Mouse (Mus musculus): ENCODE results near the gene Mtch1. TPM values are rescaled to one million over a fixed set of nuclear protein-coding genes. Genes with fewer than 3 reads are reported as not detected.
"Not testable (repeated sequence)": the region's sequence is repeated elsewhere in the genome, so short reads cannot be mapped to it uniquely, and the experiment has no call there.

The Mtch1 gene
- polyA plus RNA-seq, 1 experiment from 2014 or later = 276 TPM

DNA sequence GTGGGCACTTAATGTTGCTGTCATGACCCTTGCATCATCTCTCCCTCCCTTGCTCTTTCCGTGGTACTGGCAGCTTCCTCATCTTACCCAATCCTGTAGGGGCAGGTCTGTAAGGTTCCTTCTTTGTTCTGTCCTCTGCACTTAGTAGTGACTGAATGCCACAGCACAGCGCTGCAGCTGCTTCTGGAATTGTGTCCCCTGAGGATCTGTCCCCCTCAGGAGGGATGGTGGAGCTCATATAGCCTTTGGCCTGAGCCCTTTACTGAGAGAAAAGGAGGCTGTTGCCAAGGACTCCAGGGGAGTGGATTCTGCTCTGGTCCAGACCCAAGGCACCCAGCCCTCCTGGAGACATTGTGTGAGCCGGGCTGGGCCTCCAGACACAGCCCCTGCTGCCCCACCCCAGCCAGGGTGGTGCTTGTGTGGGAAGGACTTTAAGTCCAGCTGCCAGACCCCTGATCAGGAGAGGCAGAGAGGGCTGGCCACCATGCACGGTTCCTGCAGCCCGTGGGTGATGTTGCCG is 28.9 kb downstream of the Mtch1 start:
- H3K4me1 ChIP-seq = peaks cover 32% of the 10 kb centered on the region

GRCm38 (mm10) chr17:29317380-29317779 is 30.4 kb downstream of the Mtch1 start, which contains the start of gene Pi16:
Pi16 (plus strand) TSS chr17:29317680.
- peak within 1 kb of the TSS; percentile 74 for H3K27ac ChIP-seq (replicated peaks)
- not testable (repeated sequence) for H3K9ac ChIP-seq, H3K4me3 ChIP-seq

More for the DNA sequence above, 28.9 kb downstream of the Mtch1 start:
- no peaks in the 10 kb centered on the region for H3K9me3 ChIP-seq
- no peaks in the 10 kb centered on the region for H3K36me3 ChIP-seq
- 43% methylated on average over 6 of the region's 6 CpGs for WGBS
- no peak overlapping the region for H3K27ac ChIP-seq (replicated peaks)
- ATAC-seq (ENCODE audit: extremely low read depth, insufficient number of reproducible peaks, low FRiP score, low TSS enrichment) = no peak
- peaks cover 48% of the 10 kb centered on the region for H3K27me3 ChIP-seq (replicated peaks)
- no peak overlapping the region for H3K4me3 ChIP-seq
- H3K9ac ChIP-seq = no peak overlapping the region
- H3K4me2 ChIP-seq = no peak overlapping the region

GRCm38 (mm10) chr17:29316891-29317290 is 30.8 kb downstream of the Mtch1 start:
- Histone ChIP-seq H3K27ac (replicated peaks) (peak overlapping the region; percentile 74), H3K4me1 (peaks cover 19% of the 10 kb centered on the region), H3K4me3 (no peak overlapping the region), H3K36me3 (no peaks in the 10 kb centered on the region), H3K27me3 (replicated peaks) (peaks cover 33% of the 10 kb centered on the region), H3K9ac (no peak overlapping the region), H3K4me2 (no peak overlapping the region), H3K9me3 (peaks cover 5% of the 10 kb centered on the region; the same call in 1 of the 2 replicates)
- WGBS = 61% methylated on average over 3 of the region's 3 CpGs
- no peak for ATAC-seq (ENCODE audit: extremely low read depth, insufficient number of reproducible peaks, low FRiP score, low TSS enrichment)

More at GRCm38 (mm10) chr17:29317380-29317779, 30.4 kb downstream of the Mtch1 start, which contains the start of gene Pi16:
- H3K36me3 ChIP-seq; H3K4me2 ChIP-seq; H3K9me3 ChIP-seq; ATAC-seq (ENCODE audit: extremely low read depth, insufficient number of reproducible peaks, low FRiP score, low TSS enrichment): not testable (repeated sequence)
- peaks cover 24% of the 10 kb centered on the region for H3K4me1 ChIP-seq
- peaks cover 38% of the 10 kb centered on the region for H3K27me3 ChIP-seq (replicated peaks)
- 76% methylated on average over 3 of the region's 3 CpGs for WGBS

DNA sequence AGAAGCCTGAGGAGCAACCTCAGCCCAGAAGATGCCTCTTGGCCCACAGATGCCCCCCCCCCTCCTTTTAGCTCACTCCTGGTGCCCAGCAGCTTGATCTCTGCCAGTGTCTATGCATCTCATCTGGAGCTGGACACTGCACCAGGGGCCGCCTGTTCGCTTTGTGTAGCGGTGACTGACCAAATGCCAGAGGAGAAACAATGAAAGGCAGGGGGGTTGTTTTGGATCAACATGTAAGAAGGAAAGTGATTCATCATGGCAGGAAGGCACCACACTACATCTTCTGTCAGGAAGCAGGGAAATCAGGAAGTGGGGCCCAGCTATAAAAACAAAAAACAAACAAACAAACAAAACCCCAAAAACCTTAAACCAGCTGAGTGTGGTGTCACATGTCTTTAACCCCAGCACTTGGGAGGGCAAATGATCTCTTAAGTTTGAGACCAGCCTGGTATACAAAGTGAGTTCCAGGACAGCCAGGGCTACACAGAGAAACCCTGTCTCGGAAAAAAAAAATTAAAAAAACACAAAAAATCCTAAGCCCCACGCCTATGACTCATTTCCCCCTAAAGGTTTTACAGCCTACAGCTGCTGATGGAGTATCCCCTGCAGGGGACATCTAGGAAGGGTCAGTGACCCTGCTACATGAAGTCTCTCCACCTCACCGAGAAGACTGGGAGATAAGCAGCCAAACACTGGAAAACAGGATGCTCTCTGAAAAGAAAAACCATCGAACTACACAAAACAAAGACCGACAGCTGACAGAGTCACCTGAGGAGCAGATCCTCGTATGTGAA is 31.9 kb downstream of the Mtch1 start:
- H3K9ac ChIP-seq = no peak overlapping the region
- peaks cover 23% of the 10 kb centered on the region for H3K27me3 ChIP-seq (replicated peaks)
- no peak for ATAC-seq (ENCODE audit: extremely low read depth, insufficient number of reproducible peaks, low FRiP score, low TSS enrichment)
- no peak overlapping the region for H3K4me3 ChIP-seq
- peak overlapping the region; percentile 74 for H3K27ac ChIP-seq (replicated peaks)
- H3K36me3 ChIP-seq = no peaks in the 10 kb centered on the region
- 44% methylated on average over 9 of the region's 9 CpGs for WGBS
- H3K4me1 ChIP-seq = peaks cover 18% of the 10 kb centered on the region
- H3K9me3 ChIP-seq = peaks cover 5% of the 10 kb centered on the region; the same call in 1 of the 2 replicates
- no peak overlapping the region for H3K4me2 ChIP-seq

- no peak overlapping the region for H3K9ac ChIP-seq
- no peak overlapping the region for H3K4me3 ChIP-seq
- H3K9me3 ChIP-seq = peaks cover 5% of the 10 kb centered on the region; the same call in 1 of the 2 replicates
- H3K27me3 ChIP-seq (replicated peaks) = no peaks in the 10 kb centered on the region
- no peak overlapping the region for H3K4me2 ChIP-seq
- ATAC-seq (ENCODE audit: extremely low read depth, insufficient number of reproducible peaks, low FRiP score, low TSS enrichment) = no peak
- H3K36me3 ChIP-seq = no peaks in the 10 kb centered on the region
- H3K4me1 ChIP-seq = peaks cover 6% of the 10 kb centered on the region
- H3K27ac ChIP-seq (replicated peaks) = no peak overlapping the region
Measured at GRCm38 (mm10) chr17:29313300-29313699, 34.4 kb downstream of the Mtch1 start.

DNA sequence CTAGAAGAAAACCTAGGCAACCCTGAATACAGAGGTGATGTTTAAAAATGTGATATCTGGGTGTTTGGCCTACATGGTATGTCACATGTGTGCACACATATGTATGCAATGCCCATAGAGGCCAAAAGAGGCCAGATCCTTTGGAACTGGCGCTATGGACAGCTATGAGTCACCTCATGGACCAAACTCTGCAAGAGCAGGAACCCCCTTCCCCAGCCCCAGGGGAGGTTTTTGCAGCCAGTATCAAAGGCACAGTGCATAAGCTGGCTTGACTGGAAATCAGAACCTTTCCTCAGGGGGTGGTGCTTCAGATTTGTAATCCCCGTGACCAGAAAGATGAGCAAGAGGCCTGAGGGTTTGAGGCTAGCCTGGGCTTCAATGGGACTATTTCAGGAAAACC is 35.7 kb downstream of the Mtch1 start:
- H3K9ac ChIP-seq = no peak overlapping the region
- H3K36me3 ChIP-seq = no peaks in the 10 kb centered on the region
- no peak for ATAC-seq (ENCODE audit: extremely low read depth, insufficient number of reproducible peaks, low FRiP score, low TSS enrichment)
- no peak overlapping the region for H3K27ac ChIP-seq (replicated peaks)
- H3K4me1 ChIP-seq = peaks cover 6% of the 10 kb centered on the region
- 86% methylated on average over 2 of the region's 2 CpGs for WGBS
- no peak overlapping the region for H3K4me3 ChIP-seq
- H3K27me3 ChIP-seq (replicated peaks) = 0 out of 2 replicates have a peak, but pooled peaks cover 3% of the 10 kb centered on the region
- H3K4me2 ChIP-seq = no peak overlapping the region
- peaks cover 5% of the 10 kb centered on the region; the same call in 1 of the 2 replicates for H3K9me3 ChIP-seq

DNA sequence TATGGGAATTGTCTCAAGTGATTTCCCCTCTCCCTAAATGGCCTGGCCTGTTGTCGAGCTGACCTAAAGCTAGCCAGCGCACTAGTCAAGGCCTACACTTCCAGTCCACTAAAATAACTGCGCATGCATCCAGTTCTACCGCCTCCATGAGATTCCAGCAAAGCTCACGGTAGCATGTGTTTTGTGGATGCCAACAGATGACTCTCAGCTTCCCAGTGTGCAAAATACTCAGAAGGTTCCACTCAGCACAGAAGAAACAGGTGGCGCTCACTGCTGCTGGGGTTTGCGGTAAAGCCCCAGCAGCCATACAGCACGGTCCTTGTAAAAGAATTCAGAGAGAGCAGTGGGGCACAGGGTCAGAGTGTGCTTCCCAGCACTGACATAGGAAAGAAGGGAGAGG is 36.1 kb downstream of the Mtch1 start:
- H3K4me1 ChIP-seq = 0 out of 2 replicates have a peak, but pooled peaks cover 2% of the 10 kb centered on the region
- 85% methylated on average over 8 of the region's 8 CpGs for WGBS
- H3K36me3 ChIP-seq = no peaks in the 10 kb centered on the region
- H3K27ac ChIP-seq (replicated peaks) = no peak overlapping the region
- H3K9ac ChIP-seq = no peak overlapping the region
- H3K9me3 ChIP-seq = peaks cover 5% of the 10 kb centered on the region; the same call in 1 of the 2 replicates
- H3K4me3 ChIP-seq = no peak overlapping the region
- H3K27me3 ChIP-seq (replicated peaks) = 0 out of 2 replicates have a peak, but pooled peaks cover 4% of the 10 kb centered on the region
- ATAC-seq (ENCODE audit: extremely low read depth, insufficient number of reproducible peaks, low FRiP score, low TSS enrichment) = no peak
- no peak overlapping the region for H3K4me2 ChIP-seq

DNA sequence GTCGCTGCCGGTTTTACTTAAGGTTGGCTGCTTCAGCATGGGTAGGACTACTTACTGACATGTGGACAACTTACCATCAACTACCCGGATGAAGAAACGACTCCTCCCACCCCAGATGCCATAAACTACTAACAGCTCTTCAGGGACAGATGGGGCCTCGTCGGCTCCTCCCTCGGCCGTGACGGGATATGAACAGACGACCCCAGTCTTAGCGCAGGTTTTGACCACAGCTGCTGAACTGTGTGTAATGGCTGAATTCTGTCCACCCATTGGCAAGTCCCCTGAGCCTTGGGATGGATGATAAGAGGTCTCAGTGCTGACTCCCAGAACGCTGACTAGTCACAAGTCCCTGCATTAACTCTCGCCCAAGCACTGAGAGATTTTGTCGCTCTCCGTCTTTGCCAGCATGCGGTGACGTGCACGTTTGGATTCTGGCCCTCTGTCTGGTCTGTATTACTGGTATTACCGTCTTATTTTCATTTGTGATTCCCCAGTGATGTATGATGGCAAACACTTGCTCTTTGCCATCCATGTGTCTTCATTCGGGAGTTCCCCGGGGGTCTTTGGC is 37.6 kb downstream of the Mtch1 start:
- no peak overlapping the region for H3K4me2 ChIP-seq
- peaks cover 5% of the 10 kb centered on the region; the same call in 1 of the 2 replicates for H3K9me3 ChIP-seq
- WGBS = 75% methylated on average over 21 of the region's 21 CpGs
- 0 out of 2 replicates have a peak, but pooled peaks cover 4% of the 10 kb centered on the region for H3K27me3 ChIP-seq (replicated peaks)
- no peak overlapping the region for H3K9ac ChIP-seq
- ATAC-seq (ENCODE audit: extremely low read depth, insufficient number of reproducible peaks, low FRiP score, low TSS enrichment) = no peak
- peaks cover 10% of the 10 kb centered on the region for H3K4me1 ChIP-seq
- no peaks in the 10 kb centered on the region for H3K36me3 ChIP-seq
- no peak overlapping the region for H3K27ac ChIP-seq (replicated peaks)
- H3K4me3 ChIP-seq = no peak overlapping the region

DNA sequence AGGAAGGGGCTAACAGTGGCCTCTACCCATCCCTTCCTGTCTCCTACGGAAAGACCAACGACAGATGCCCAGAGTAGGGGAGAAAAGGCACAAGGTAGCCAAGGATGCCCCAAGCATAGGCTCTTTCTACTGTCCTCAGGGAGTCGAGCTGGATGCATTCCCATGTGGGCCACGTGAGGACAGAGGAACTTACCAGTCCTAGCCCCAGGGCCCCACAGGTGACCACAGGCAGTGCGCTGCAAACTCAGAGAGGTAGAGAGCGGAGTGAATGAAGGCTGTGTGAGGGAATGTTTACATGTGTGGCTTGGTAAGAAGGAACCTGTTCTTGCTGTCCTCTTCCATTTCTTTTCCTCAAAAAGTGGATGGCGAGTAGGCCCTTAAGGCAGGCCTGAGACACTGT is 41.9 kb downstream of the Mtch1 start:
- H3K4me1 ChIP-seq = peaks cover 50% of the 10 kb centered on the region
- peaks cover 10% of the 10 kb centered on the region for H3K36me3 ChIP-seq
- WGBS = 55% methylated on average over 7 of the region's 7 CpGs
- peak overlapping the region; percentile 42; the same call in 1 of the 2 replicates for H3K4me2 ChIP-seq
- no peaks in the 10 kb centered on the region for H3K9me3 ChIP-seq
- no peak for ATAC-seq (ENCODE audit: extremely low read depth, insufficient number of reproducible peaks, low FRiP score, low TSS enrichment)
- peak overlapping the region; percentile 59; the same call in 1 of the 2 replicates for H3K9ac ChIP-seq
- H3K27me3 ChIP-seq (replicated peaks) = 0 out of 2 replicates have a peak, but pooled peaks cover 4% of the 10 kb centered on the region
- no peak overlapping the region for H3K27ac ChIP-seq (replicated peaks)
- H3K4me3 ChIP-seq = no peak overlapping the region

DNA sequence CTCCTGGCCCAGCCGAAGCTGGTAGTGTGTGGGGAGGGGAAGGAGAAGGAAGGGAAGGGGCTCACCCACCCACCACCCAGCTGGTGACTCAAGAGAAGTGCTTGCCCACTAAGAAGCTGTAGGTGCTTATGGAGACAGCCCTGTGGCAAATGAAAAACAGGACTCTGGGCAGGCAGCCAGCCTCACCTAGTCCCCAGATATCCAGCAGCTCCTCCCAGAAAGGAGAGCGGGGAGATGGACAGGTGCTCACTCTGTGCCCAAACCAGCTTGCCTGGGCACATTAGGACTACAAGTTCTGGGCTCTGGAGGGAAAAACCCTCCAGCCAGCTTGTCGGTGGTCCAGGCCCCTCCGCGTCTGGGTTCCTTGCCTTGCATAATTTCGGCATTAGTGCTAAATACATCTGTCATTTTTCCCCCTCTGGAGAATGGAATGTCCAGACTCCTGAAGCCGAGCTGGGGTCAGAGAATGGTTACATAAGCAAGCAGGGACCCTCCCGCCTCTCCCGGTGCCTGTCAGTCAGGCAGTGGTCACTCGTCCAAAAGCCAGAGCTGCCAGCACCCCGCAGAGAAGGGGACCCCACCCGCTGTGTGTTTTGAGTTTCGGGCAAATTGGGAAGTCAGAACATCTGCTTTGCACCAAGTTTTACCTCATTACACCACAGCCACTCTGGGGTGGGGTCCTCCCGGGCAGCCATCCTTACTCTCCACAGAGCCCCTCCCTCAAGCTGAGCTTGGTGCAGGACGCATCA is 42.5 kb downstream of the Mtch1 start:
- Histone ChIP-seq H3K27me3 (replicated peaks) (0 out of 2 replicates have a peak, but pooled peaks cover 4% of the 10 kb centered on the region), H3K4me3 (peak overlapping the region; percentile 6; the same call in 1 of the 2 replicates), H3K4me1 (peaks cover 51% of the 10 kb centered on the region), H3K9ac (peak overlapping the region; percentile 59), H3K36me3 (peaks cover 16% of the 10 kb centered on the region), H3K27ac (replicated peaks) (peak overlapping the region; percentile 48), H3K9me3 (no peaks in the 10 kb centered on the region), H3K4me2 (peak overlapping the region; percentile 42)
- ATAC-seq (ENCODE audit: extremely low read depth, insufficient number of reproducible peaks, low FRiP score, low TSS enrichment) = no peak
- 15% methylated on average over 15 of the region's 15 CpGs for WGBS
